Mouse (Mus musculus) intestine, embryonic 16.5 days (tissue): ENCODE data around the gene Arpc5l. TPM values are rescaled to one million over a fixed set of nuclear protein-coding genes. Genes with fewer than 3 reads are reported as not detected.

Experiments used
- ATAC-seq: fragments of 200-750 bp; cut with Nextera tagmentation; 2 replicates; pipeline ENCODE4 v1.8.0; 2017; ENCODE audit warnings: moderate TSS enrichment, moderate library complexity
- H3K27ac ChIP-seq: fragments of 300-500 bp; sonication (generic); 2 replicates; pipeline ENCODE4 v1.5.1; 2014; ENCODE audit warnings: mild to moderate bottlenecking, low read length
- H3K27me3 ChIP-seq: fragments of 300-500 bp; sonication (generic); replicated peaks from 2 replicates; pipeline ENCODE4 v1.6.1; 2014; ENCODE audit warnings: low read length, control low read depth, mixed read lengths; ENCODE audit not compliant: control insufficient read depth, insufficient read depth
- H3K36me3 ChIP-seq: fragments of 300-500 bp; sonication (generic); 2 replicates; pipeline ENCODE4 v1.6.1; 2014; ENCODE audit warnings: low read length, control low read depth; ENCODE audit not compliant: control insufficient read depth, insufficient read depth
- H3K4me1 ChIP-seq: fragments of 300-500 bp; sonication (generic); 2 replicates; pipeline ENCODE4 v1.6.1; 2014; ENCODE audit warnings: low read length, control low read depth, mixed read lengths; ENCODE audit not compliant: control insufficient read depth, insufficient read depth
- H3K4me2 ChIP-seq: fragments of 300-500 bp; sonication (generic); 2 replicates; pipeline ENCODE4 v1.6.1; 2014; ENCODE audit warnings: low read depth, low read length, control low read depth
- H3K4me3 ChIP-seq: fragments of 300-500 bp; sonication (generic); 2 replicates; pipeline ENCODE4 v1.5.1; 2014; ENCODE audit warnings: mild to moderate bottlenecking, low read length
- H3K9ac ChIP-seq: fragments of 300-500 bp; sonication (generic); 2 replicates; pipeline ENCODE4 v1.6.1; 2014; ENCODE audit warnings: low read depth, low read length
- H3K9me3 ChIP-seq: fragments of 300-500 bp; sonication (generic); 2 replicates; pipeline ENCODE4 v1.6.1; 2016; ENCODE audit warnings: low read length, control low read depth; ENCODE audit not compliant: control insufficient read depth
- WGBS: fragments of 180-500 bp; shearing (Covaris S2); extraction: QIAGEN DNeasy Blood & Tissue Kit; methylation state at CpG from one replicate; pipeline ENCODE4 v1.1.7; 2014; 5-methylcytosine and 5-hydroxymethylcytosine counted together
- polyA plus RNA-seq: library from polyadenylated mRNA; unstranded; fragments of >200 nt; fragmentation: Nextera tagmentation; extraction: Ambion mirVana; gene quantifications from 2 replicates; pipeline ENCODE4 v1.2.1, GENCODE M21; 2015

The Arpc5l gene
- 84.0 and 92.7 TPM in 2 replicates for polyA plus RNA-seq

DNA sequence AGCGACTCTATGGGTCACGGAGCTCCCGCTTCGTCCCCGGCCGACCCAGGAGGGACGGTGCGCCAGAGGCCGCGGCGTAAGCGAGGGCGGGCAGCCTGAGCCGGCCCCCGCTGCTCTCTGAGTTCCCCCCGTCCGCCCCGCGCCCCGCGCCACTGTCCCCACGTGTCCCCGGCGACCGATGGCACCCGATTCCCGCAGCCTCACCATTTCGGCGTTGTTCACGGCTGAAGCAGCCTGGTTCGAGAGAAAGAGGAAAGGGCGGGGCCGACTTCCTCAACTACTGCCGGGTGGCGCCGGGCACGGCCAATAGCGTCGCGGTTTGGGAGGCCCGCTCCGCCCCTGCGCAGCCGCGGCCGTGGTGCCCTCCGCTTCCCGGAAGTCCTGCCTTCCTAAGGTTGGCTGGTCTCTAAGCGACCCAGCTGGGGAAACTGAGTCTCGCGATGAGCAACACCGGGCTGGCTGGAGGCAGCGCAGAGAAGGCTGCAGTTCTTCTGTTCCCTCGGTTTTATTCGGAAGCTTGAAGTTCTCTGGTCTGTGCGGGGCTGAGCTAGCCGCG lies at the start of gene Arpc5l:
Gene Arpc5l (plus strand): TSS at position 469 of the 556 bp plus-strand sequence.
- ATAC-seq, result peak; percentile 83
- 0% methylated on average over 56 of the region's 58 CpGs for WGBS
- H3K9me3 ChIP-seq, result no peaks in the 10 kb centered on the region

DNA sequence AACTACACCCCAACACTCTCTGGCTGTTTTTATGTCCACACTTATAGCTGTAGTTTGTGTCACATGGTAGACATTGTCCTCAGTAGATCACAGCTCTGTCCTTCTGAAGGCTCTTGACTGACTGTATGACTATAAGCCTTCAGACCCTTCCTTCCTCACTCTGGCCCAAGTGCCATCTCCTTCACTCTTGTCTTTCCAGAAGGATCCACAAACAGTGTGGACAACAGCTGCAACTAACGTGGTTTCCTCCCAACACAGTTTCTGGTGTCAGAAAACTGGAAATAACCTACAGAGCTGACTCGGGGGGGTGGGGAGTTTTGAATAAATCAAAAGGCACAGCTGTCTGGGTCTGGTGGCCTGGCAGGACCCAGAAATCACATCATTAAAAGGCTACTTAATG lies 49.1 kb upstream of the Arpc5l start:
- WGBS, result 59% methylated on average over 2 of the region's 2 CpGs
- Histone ChIP-seq H3K9me3 (no peaks in the 10 kb centered on the region), H3K27ac (no peak overlapping the region), H3K4me1 (no peaks in the 10 kb centered on the region), H3K27me3 (no peaks in the 10 kb centered on the region), H3K4me3 (no peak overlapping the region), H3K36me3 (no peaks in the 10 kb centered on the region), H3K9ac (no peak overlapping the region), H3K4me2 (no peak overlapping the region)
- no peak for ATAC-seq

More for the DNA sequence above, at the start of gene Arpc5l:
- peaks cover 41% of the 10 kb centered on the region for H3K4me1 ChIP-seq
- H3K4me3 ChIP-seq, result peak within 1 kb of the TSS; percentile 67
- H3K4me2 ChIP-seq, result peak within 1 kb of the TSS; percentile 71
- H3K36me3 ChIP-seq, result peaks cover 17% of the 10 kb centered on the region
- H3K27me3 ChIP-seq, result no peaks in the 10 kb centered on the region
- peak within 1 kb of the TSS; percentile 84 for H3K27ac ChIP-seq
- peak within 1 kb of the TSS; percentile 88 for H3K9ac ChIP-seq

DNA sequence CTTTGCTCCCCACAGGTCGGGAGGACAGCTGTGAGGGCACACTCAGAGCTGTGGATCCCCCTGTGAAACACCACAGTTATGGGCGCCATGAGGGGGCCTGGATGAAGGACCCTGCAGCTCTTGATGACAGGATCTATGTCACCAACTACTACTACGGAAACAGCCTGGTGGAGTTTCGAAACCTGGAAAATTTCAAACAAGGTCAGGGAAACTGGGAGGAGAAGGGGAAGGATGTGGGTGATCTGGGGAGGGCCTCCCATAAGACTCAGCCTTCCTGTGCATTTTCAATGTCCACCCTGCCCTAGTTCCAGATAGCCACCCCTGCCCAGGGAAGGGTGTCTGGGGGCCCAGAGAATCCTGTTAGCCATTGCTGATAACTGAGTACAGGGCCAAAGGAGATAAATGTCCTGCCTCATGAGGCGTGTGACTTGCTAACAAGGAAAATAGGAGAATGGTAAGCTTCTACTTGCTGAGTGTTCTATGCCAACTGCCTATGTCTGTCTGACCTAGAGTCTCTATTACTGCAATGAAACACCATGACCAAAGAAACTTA lies 47.4 kb upstream of the Arpc5l start:
- H3K27ac ChIP-seq, result no peak overlapping the region
- no peaks in the 10 kb centered on the region for H3K4me1 ChIP-seq
- no peak overlapping the region for H3K9ac ChIP-seq
- no peaks in the 10 kb centered on the region for H3K27me3 ChIP-seq
- H3K4me3 ChIP-seq, result no peak overlapping the region
- H3K9me3 ChIP-seq, result no peaks in the 10 kb centered on the region
- WGBS, result 77% methylated on average over 5 of the region's 5 CpGs
- H3K36me3 ChIP-seq, result no peaks in the 10 kb centered on the region
- ATAC-seq, result no peak
- H3K4me2 ChIP-seq, result no peak overlapping the region

DNA sequence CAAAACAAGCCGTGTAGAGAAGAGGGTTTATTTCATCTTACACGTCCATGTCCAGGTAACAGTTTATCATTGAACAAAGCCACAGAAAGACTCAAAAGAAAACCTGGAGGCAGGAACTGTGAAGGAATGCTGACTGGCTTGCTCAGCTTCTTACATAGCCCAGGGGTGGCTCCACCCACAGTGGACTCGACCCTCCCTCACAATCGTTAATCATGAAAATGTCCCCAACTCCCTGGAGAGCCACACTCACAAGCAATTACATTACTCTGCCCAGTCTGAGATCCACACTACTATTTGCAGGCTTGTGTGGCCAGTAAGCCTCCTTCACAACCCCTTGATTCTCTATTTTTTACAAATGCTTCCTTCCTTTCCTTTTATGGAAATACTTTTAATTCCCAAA lies 41.0 kb upstream of the Arpc5l start:
- Histone ChIP-seq H3K4me1 (no peaks in the 10 kb centered on the region), H3K9ac (no peak overlapping the region), H3K9me3 (no peaks in the 10 kb centered on the region), H3K27me3 (no peaks in the 10 kb centered on the region), H3K27ac (no peak overlapping the region), H3K4me2 (no peak overlapping the region), H3K36me3 (no peaks in the 10 kb centered on the region), H3K4me3 (no peak overlapping the region)
- 22% methylated on average over 4 of the region's 4 CpGs for WGBS
- no peak for ATAC-seq

DNA sequence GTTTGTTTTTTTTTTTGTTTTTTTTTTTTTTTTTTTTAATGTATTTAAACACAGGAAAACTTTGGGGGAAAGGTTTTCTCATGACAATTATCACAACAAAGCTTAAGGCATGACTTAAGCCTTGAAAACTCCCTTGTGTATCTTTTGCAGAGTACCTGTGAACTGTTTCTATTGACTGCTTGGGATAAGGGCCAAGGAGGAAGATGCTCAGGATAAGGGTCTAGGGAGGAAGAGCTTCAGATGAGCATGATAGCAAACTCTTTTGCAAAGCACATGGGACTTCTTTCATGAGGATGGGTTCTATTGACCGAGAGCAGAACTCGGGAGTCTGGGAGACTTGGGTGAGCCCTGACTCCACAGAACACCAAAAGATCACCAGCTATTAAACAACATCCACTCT lies 35.5 kb upstream of the Arpc5l start:
- H3K4me1 ChIP-seq, result no peaks in the 10 kb centered on the region
- no peak overlapping the region for H3K4me3 ChIP-seq
- no peaks in the 10 kb centered on the region for H3K9me3 ChIP-seq
- no peaks in the 10 kb centered on the region for H3K36me3 ChIP-seq
- H3K27me3 ChIP-seq, result no peaks in the 10 kb centered on the region
- WGBS, result 83% methylated on average over 2 of the region's 2 CpGs
- H3K4me2 ChIP-seq, result no peak overlapping the region
- H3K27ac ChIP-seq, result no peak overlapping the region
- no peak overlapping the region for H3K9ac ChIP-seq
- peak; percentile 9; the same call in 1 of the 2 replicates for ATAC-seq

DNA sequence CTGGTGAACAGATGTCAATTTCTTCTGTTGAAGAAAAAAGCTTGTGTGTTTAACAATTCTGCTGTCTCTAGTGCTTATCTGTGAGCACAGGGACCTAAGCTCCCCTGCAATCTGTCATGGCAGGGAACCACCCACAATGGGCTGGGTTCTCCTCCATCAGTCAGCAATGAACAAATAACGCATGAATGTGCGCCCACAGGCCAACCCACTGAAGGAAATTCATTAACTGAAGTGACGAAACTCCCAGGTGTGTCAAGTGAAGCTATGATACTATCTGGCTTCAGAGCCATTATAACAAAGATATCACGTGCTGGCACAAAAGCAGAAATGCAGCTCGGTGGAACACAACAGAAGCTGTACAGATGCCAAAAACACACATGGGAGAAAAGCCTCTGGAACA lies 35.1 kb upstream of the Arpc5l start:
- Histone ChIP-seq H3K9ac (no peak overlapping the region), H3K4me1 (no peaks in the 10 kb centered on the region), H3K9me3 (no peaks in the 10 kb centered on the region), H3K36me3 (no peaks in the 10 kb centered on the region), H3K4me2 (no peak overlapping the region), H3K27me3 (no peaks in the 10 kb centered on the region), H3K27ac (no peak overlapping the region), H3K4me3 (no peak overlapping the region)
- WGBS, result 63% methylated on average over 5 of the region's 5 CpGs
- peak; percentile 88 for ATAC-seq

DNA sequence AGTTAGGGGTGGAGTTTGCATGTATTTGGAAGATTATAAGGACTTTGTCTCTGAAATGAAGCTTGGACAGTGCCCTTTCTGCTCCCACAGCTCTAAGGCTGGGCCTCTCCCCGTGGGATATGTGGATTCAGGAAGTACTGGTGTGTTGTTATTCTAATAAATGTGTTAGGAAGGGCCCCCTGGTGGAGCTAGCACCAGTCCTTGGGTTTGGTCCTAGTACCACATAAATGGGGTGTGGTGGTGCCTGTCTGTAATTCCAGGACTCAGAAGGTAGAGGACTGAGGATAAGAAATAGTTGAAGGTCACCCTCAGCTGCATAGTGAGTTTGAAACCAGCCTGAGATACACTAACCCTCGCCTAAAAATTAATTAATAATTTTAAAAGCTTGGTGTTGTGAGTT lies 31.9 kb upstream of the Arpc5l start:
- Histone ChIP-seq H3K27ac (no peak overlapping the region), H3K4me1 (no peaks in the 10 kb centered on the region), H3K4me2 (no peak overlapping the region), H3K9me3 (no peaks in the 10 kb centered on the region), H3K9ac (no peak overlapping the region), H3K4me3 (no peak overlapping the region), H3K27me3 (no peaks in the 10 kb centered on the region), H3K36me3 (no peaks in the 10 kb centered on the region)
- WGBS, result 32% methylated on average over 2 of the region's 2 CpGs
- peak; percentile 38; the same call in 1 of the 2 replicates for ATAC-seq

DNA sequence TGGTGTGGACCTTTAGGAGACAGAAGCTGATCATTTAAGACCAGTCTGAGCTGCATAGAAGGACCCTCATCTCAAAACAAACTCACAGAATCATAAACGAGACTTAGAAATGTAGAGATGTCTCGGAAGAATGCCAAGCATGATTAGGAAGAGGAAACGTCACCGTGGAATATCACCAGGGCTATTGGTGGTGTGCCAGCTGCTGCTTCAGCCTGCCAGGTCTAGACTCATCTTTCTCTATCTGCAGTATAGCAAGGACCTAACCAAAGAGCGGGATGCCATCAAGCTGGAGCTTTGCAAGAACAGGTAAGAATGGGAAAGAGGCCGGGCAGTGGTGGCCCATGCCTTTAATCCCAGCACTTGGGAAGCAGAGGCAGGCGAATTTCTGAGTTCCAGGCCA lies 31.4 kb upstream of the Arpc5l start:
- Histone ChIP-seq H3K4me1 (no peaks in the 10 kb centered on the region), H3K4me2 (no peak overlapping the region), H3K4me3 (no peak overlapping the region), H3K36me3 (no peaks in the 10 kb centered on the region), H3K27me3 (no peaks in the 10 kb centered on the region), H3K9me3 (no peaks in the 10 kb centered on the region), H3K27ac (no peak overlapping the region), H3K9ac (no peak overlapping the region)
- WGBS, result 67% methylated on average over 7 of the region's 7 CpGs
- ATAC-seq, result no peak

DNA sequence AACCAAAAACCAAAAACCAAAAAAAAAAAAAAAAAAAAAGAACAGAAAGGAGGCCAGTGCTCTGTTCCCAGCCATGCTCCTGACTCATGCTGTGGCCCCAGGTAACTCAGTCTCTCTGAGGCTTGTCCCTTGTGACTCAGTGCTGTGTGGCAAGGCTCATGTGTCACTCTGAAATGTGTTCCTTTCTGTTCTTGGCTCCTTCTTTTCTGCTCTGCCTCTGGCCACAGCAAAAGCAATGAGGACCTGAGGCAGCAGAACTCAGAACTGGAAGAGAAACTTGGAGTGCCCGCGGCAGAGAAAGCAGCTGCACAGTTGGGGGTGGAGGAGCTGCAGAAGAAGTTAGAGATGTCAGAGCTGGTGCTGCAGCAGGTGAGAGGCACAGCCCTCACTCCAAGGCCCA lies 31.0 kb upstream of the Arpc5l start:
- Histone ChIP-seq H3K4me2 (no peak overlapping the region), H3K4me3 (no peak overlapping the region), H3K4me1 (no peaks in the 10 kb centered on the region), H3K9me3 (no peaks in the 10 kb centered on the region), H3K27me3 (no peaks in the 10 kb centered on the region), H3K36me3 (no peaks in the 10 kb centered on the region), H3K9ac (no peak overlapping the region), H3K27ac (no peak overlapping the region)
- no peak for ATAC-seq
- 35% methylated on average over 2 of the region's 2 CpGs for WGBS

DNA sequence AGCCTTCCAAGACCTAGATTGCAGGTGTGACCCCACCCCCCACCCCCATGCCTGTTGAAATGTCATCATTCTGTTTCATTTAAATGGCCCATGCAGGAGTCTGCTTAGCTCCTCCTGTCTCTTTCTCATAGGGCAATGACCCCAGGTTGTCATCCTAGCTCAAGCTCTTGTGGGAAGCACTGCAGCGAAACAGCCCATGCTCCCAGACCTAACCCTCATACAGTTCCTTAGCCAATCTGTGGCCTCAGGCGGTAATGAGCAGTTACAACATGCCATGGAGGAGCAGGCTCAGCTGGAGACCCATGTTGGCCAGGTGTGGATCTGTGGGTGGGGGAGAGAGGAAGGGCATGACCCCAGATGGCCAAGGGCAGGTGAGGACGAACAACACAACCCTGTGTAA lies 30.0 kb upstream of the Arpc5l start:
- H3K27ac ChIP-seq, result no peak overlapping the region
- H3K4me1 ChIP-seq, result no peaks in the 10 kb centered on the region
- H3K27me3 ChIP-seq, result no peaks in the 10 kb centered on the region
- no peak overlapping the region for H3K9ac ChIP-seq
- H3K4me2 ChIP-seq, result no peak overlapping the region
- no peaks in the 10 kb centered on the region for H3K9me3 ChIP-seq
- ATAC-seq, result no peak
- 73% methylated on average over 3 of the region's 3 CpGs for WGBS
- H3K4me3 ChIP-seq, result no peak overlapping the region
- no peaks in the 10 kb centered on the region for H3K36me3 ChIP-seq
